Mouse (Mus musculus) olfactory bulb, adult 2 months (tissue): ENCODE data around the gene Flvcr2.

ENCODE experiments used
- CTCF ChIP-seq: fragments of 200-500 bp; IDR thresholded peaks from 2 replicates; pipeline ENCODE4 v1.5.1; 2012; ENCODE audit warnings: low read depth, mild to moderate bottlenecking, low read length, moderate library complexity; ENCODE audit not compliant: insufficient read depth
- POLR2A ChIP-seq: fragments of 200-500 bp; IDR thresholded peaks from 2 replicates; pipeline ENCODE4 v1.6.1; 2012; ENCODE audit warnings: mild to moderate bottlenecking, low read depth, low read length, moderate library complexity; ENCODE audit not compliant: insufficient read depth

GRCm38 (mm10) chr12:85810959-85811358 is 64.6 kb downstream of the Flvcr2 start:
- TF ChIP-seq POLR2A = no peak
- no peak for TF ChIP-seq CTCF
